Mouse (Mus musculus): Measurements from ENCODE around the gene Cdh5.
"Not testable (repeated sequence)": the region's sequence is repeated elsewhere in the genome, so short reads cannot be mapped to it uniquely, and the experiment has no call there.

DNA sequence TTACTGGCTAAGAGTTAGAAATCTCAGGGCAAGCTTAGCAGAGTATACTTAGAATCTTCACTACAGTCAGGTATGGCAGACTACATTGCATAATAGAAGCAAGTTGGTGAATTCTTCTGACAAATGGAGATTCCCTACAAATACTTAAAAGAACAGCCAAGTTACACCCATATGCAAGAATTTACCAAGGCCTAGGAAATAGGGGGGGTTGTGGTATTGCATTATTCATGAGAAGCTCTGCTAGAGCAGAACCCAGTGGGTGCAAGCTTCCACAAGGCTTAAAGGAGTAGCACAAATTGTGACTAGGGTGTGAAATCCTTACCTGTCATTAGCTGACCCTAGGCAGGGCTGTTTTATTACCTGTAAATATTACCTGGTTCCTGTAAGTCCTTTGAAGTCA lies 13.5 kb upstream of the Cdh5 start:
- not testable (repeated sequence) for TF ChIP-seq POLR2A (IDR thresholded peaks at IDR 0.05; ENCODE audit: control insufficient read depth, low read depth, low read length); CTCF (IDR thresholded peaks at IDR 0.05; ENCODE audit: control insufficient read depth, insufficient read depth, insufficient replicate concordance, low read depth, low read length)

Measured in testis, adult 2 months (tissue).